Mouse (Mus musculus) left cerebral cortex, adult 8-10 months (tissue): ENCODE data around the gene Sft2d2. TPM values are rescaled to one million over a fixed set of nuclear protein-coding genes. Genes with fewer than 3 reads are reported as not detected.

Source experiments
- DNase-seq, 2 experiments: peaks; one replicate each; pipeline ENCODE4 v3.0.0; 2022; ENCODE audit warnings: low spot score in 2 of 2
- total RNA-seq, 4 experiments: library from RNA; stranded (reverse); gene quantifications; 2 replicates each; pipeline ENCODE4 v1.2.4; 2022

Sft2d2 gene
- total RNA-seq, 4 experiments from 2014 or later, result 16.4 to 20.4 (median 16.8) TPM

GRCm38 (mm10) chr1:165190571-165191273 is 3.5 kb downstream of the Sft2d2 start:
- no peak for DNase-seq

GRCm38 (mm10) chr1:165190068-165190467 is 4.2 kb downstream of the Sft2d2 start:
- DNase-seq, result no peak

- DNase-seq, result no peak
Observed at GRCm38 (mm10) chr1:165188806-165189580, 5.2 kb downstream of the Sft2d2 start.

GRCm38 (mm10) chr1:165187357-165187756 is 6.9 kb downstream of the Sft2d2 start:
- no peak for DNase-seq

- no peak for DNase-seq
Observed at GRCm38 (mm10) chr1:165186491-165186890, 7.7 kb downstream of the Sft2d2 start.

GRCm38 (mm10) chr1:165185116-165185515 is 9.1 kb downstream of the Sft2d2 start:
- no peak for DNase-seq

- DNase-seq, result no peak
Observed at GRCm38 (mm10) chr1:165184178-165184577, 10.1 kb downstream of the Sft2d2 start.

- DNase-seq, result no peak
Observed at GRCm38 (mm10) chr1:165183400-165183799, 10.8 kb downstream of the Sft2d2 start.

GRCm38 (mm10) chr1:165179321-165179720 is 14.9 kb downstream of the Sft2d2 start:
- no peak for DNase-seq

- no peak for DNase-seq
Observed at GRCm38 (mm10) chr1:165178075-165178474, 16.2 kb downstream of the Sft2d2 start.

- DNase-seq, result no peak
Observed at GRCm38 (mm10) chr1:165174059-165174616, 20.1 kb downstream of the Sft2d2 start.

GRCm38 (mm10) chr1:165171277-165171676 is 23.0 kb downstream of the Sft2d2 start:
- no peak for DNase-seq

GRCm38 (mm10) chr1:165170157-165170556 is 24.1 kb downstream of the Sft2d2 start:
- no peak for DNase-seq

- DNase-seq, result no peak
Observed at GRCm38 (mm10) chr1:165169462-165169861, 24.8 kb downstream of the Sft2d2 start.

GRCm38 (mm10) chr1:165164920-165165319 is 29.3 kb downstream of the Sft2d2 start:
- no peak for DNase-seq

GRCm38 (mm10) chr1:165160723-165161405 is 33.4 kb downstream of the Sft2d2 start, which contains the start of gene Tbx19:
TSS of gene Tbx19 (minus strand) at chr1:165160773.
- no peak for DNase-seq

GRCm38 (mm10) chr1:165158841-165159240 is 35.4 kb downstream of the Sft2d2 start:
- no peak for DNase-seq

GRCm38 (mm10) chr1:165154162-165154561 is 40.1 kb downstream of the Sft2d2 start:
- no peak for DNase-seq

GRCm38 (mm10) chr1:165151216-165151615 is 43.0 kb downstream of the Sft2d2 start:
- DNase-seq, result no peak

GRCm38 (mm10) chr1:165142343-165142916 is 51.8 kb downstream of the Sft2d2 start:
- no peak for DNase-seq

GRCm38 (mm10) chr1:165140227-165140626 is 54.0 kb downstream of the Sft2d2 start:
- DNase-seq, result no peak
